Mouse (Mus musculus): ENCODE measurements around the gene Nrg3. TPM values are rescaled to one million over a fixed set of nuclear protein-coding genes. Genes with fewer than 3 reads are reported as not detected.

Nrg3 gene
- polyA plus RNA-seq, 1 experiment from 2014 or later, result 0.04 TPM

DNA sequence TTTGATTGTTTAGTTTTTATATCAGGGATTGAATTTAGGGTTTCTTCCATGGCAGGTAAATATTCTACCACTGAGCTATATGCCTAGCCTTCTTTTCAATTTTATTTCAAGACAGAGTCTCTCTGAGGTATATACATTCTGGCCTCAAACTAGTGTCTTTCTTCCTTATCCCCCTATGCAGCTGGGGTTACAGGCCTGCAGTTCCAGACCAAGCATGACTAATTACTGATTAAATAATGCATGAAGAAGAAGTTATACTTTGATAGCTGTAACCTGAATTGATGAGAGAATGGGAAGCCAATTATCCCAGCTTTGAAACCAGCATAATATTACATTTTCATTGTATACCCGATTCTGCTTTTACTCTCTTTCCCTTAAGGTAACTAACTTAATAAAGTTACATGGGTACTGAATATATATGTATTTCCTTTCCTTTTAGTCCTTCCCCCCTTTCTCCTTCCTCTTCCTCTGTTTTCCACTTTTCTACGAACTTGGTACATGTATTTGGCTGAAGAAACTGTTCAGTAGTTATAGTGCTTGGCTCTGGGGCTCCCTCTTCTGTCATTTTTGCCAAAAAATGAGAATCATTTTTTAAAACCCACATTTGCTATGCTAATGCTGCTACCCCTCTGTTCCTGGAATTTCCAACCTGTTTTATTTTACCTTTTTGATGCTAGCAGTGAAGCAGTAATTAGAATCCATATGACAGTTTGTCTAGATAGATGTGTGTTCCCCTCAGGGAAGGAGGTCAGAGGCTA lies 843.8 kb downstream of the Nrg3 start:
- H3K4me3 ChIP-seq (ENCODE audit: low read length), result no peak overlapping the region
- H3K4me1 ChIP-seq (replicated peaks; ENCODE audit: control insufficient read depth, insufficient read depth, low read length), result no peaks in the 10 kb centered on the region
- no peaks in the 10 kb centered on the region for H3K9me3 ChIP-seq (ENCODE audit: control insufficient read depth, low read length)
- no peak overlapping the region for H3K4me2 ChIP-seq (ENCODE audit: low read depth, low read length)
- H3K27ac ChIP-seq (ENCODE audit: low read length), result no peak overlapping the region
- no peak for ATAC-seq (ENCODE audit: low read depth)
- WGBS, result 57% methylated on average over 2 of the region's 2 CpGs
- no peaks in the 10 kb centered on the region for H3K27me3 ChIP-seq (ENCODE audit: control insufficient read depth, insufficient read depth, low read depth, low read length)
- H3K36me3 ChIP-seq (ENCODE audit: control insufficient read depth, insufficient read depth, low read length), result no peaks in the 10 kb centered on the region
- no peak overlapping the region for H3K9ac ChIP-seq (ENCODE audit: low read length)

GRCm38 (mm10) chr14:38616969-38617368 lies 855.9 kb downstream of the Nrg3 start:
- Histone ChIP-seq H3K36me3 (ENCODE audit: control insufficient read depth, insufficient read depth, low read length) (no peaks in the 10 kb centered on the region), H3K4me2 (ENCODE audit: low read depth, low read length) (no peak overlapping the region), H3K4me3 (ENCODE audit: low read length) (no peak overlapping the region), H3K9me3 (ENCODE audit: control insufficient read depth, low read length) (no peaks in the 10 kb centered on the region), H3K27ac (ENCODE audit: low read length) (no peak overlapping the region), H3K9ac (ENCODE audit: low read length) (no peak overlapping the region), H3K27me3 (ENCODE audit: control insufficient read depth, insufficient read depth, low read depth, low read length) (no peaks in the 10 kb centered on the region), H3K4me1 (replicated peaks; ENCODE audit: control insufficient read depth, insufficient read depth, low read length) (no peaks in the 10 kb centered on the region)
- ATAC-seq (ENCODE audit: low read depth), result no peak

DNA sequence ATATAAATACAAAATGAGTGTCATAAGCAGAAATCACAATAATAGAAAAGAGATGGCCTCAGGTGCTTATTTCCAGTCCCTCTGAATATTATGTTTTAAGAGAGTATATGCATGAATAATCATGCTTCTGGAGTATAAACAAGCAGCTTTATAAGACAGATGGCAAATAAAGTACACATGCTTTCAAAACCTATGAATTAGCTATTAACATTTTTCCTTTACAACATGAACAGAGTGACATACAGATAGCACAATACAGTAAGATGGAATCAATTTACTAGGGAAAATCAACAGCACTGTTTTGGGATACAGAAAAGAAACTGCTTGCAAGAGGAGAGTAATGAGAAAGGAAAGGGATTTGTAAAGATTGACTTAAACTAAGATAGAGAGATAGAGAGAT lies 875.2 kb downstream of the Nrg3 start:
- no peak overlapping the region for H3K4me3 ChIP-seq (ENCODE audit: low read length)
- no peaks in the 10 kb centered on the region for H3K4me1 ChIP-seq (replicated peaks; ENCODE audit: control insufficient read depth, insufficient read depth, low read length)
- H3K9me3 ChIP-seq (ENCODE audit: control insufficient read depth, low read length), result no peaks in the 10 kb centered on the region
- no peak overlapping the region for H3K9ac ChIP-seq (ENCODE audit: low read length)
- H3K27ac ChIP-seq (ENCODE audit: low read length), result no peak overlapping the region
- H3K36me3 ChIP-seq (ENCODE audit: control insufficient read depth, insufficient read depth, low read length), result no peaks in the 10 kb centered on the region
- ATAC-seq (ENCODE audit: low read depth), result no peak
- H3K27me3 ChIP-seq (ENCODE audit: control insufficient read depth, insufficient read depth, low read depth, low read length), result no peaks in the 10 kb centered on the region
- no peak overlapping the region for H3K4me2 ChIP-seq (ENCODE audit: low read depth, low read length)

DNA sequence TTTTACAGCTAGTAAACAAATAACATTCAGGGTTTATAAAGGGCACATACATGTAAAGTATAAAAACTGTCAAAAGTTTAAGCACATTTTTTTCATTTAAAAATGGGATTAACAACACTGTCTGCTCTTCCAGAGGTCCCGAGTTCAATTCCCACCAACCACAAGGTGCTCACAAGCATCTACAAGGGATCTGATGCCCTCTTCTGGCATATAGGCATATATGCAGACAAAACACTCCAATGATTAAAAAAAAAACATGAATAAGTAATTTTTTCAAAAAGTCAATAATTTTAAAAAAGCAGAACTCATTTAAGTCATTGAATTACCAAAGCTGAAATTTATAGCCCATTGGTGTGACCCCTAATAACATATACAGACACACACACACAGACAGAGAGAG lies 878.6 kb downstream of the Nrg3 start:
- Histone ChIP-seq H3K4me1 (replicated peaks; ENCODE audit: control insufficient read depth, insufficient read depth, low read length) (no peaks in the 10 kb centered on the region), H3K4me2 (ENCODE audit: low read depth, low read length) (no peak overlapping the region), H3K27ac (ENCODE audit: low read length) (no peak overlapping the region), H3K4me3 (ENCODE audit: low read length) (no peak overlapping the region), H3K9ac (ENCODE audit: low read length) (no peak overlapping the region), H3K9me3 (ENCODE audit: control insufficient read depth, low read length) (no peaks in the 10 kb centered on the region), H3K27me3 (ENCODE audit: control insufficient read depth, insufficient read depth, low read depth, low read length) (no peaks in the 10 kb centered on the region), H3K36me3 (ENCODE audit: control insufficient read depth, insufficient read depth, low read length) (no peaks in the 10 kb centered on the region)
- no peak for ATAC-seq (ENCODE audit: low read depth)
- 77% methylated on average over 1 of the region's 1 CpGs for WGBS

GRCm38 (mm10) chr14:38576796-38577195 lies 896.1 kb downstream of the Nrg3 start:
- Histone ChIP-seq H3K4me3 (ENCODE audit: low read length) (no peak overlapping the region), H3K9ac (ENCODE audit: low read length) (no peak overlapping the region), H3K36me3 (ENCODE audit: control insufficient read depth, insufficient read depth, low read length) (no peaks in the 10 kb centered on the region), H3K27me3 (ENCODE audit: control insufficient read depth, insufficient read depth, low read depth, low read length) (no peaks in the 10 kb centered on the region), H3K9me3 (ENCODE audit: control insufficient read depth, low read length) (no peaks in the 10 kb centered on the region), H3K4me2 (ENCODE audit: low read depth, low read length) (no peak overlapping the region), H3K27ac (ENCODE audit: low read length) (no peak overlapping the region), H3K4me1 (replicated peaks; ENCODE audit: control insufficient read depth, insufficient read depth, low read length) (no peaks in the 10 kb centered on the region)
- WGBS, result 77% methylated on average over 3 of the region's 3 CpGs
- ATAC-seq (ENCODE audit: low read depth), result no peak

- no peak for ATAC-seq (ENCODE audit: low read depth)
- no peaks in the 10 kb centered on the region for H3K4me1 ChIP-seq (replicated peaks; ENCODE audit: control insufficient read depth, insufficient read depth, low read length)
- H3K36me3 ChIP-seq (ENCODE audit: control insufficient read depth, insufficient read depth, low read length), result no peaks in the 10 kb centered on the region
- H3K9ac ChIP-seq (ENCODE audit: low read length), result no peak overlapping the region
- no peaks in the 10 kb centered on the region for H3K9me3 ChIP-seq (ENCODE audit: control insufficient read depth, low read length)
- no peaks in the 10 kb centered on the region for H3K27me3 ChIP-seq (ENCODE audit: control insufficient read depth, insufficient read depth, low read depth, low read length)
- no peak overlapping the region for H3K27ac ChIP-seq (ENCODE audit: low read length)
- H3K4me2 ChIP-seq (ENCODE audit: low read depth, low read length), result no peak overlapping the region
- H3K4me3 ChIP-seq (ENCODE audit: low read length), result no peak overlapping the region
- 74% methylated on average over 1 of the region's 1 CpGs for WGBS
These were observed 904.7 kb downstream of the Nrg3 start for GRCm38 (mm10) chr14:38568184-38568583.

GRCm38 (mm10) chr14:38566182-38566581 lies 906.7 kb downstream of the Nrg3 start:
- H3K4me2 ChIP-seq (ENCODE audit: low read depth, low read length), result no peak overlapping the region
- H3K36me3 ChIP-seq (ENCODE audit: control insufficient read depth, insufficient read depth, low read length), result no peaks in the 10 kb centered on the region
- no peak overlapping the region for H3K9ac ChIP-seq (ENCODE audit: low read length)
- no peaks in the 10 kb centered on the region for H3K27me3 ChIP-seq (ENCODE audit: control insufficient read depth, insufficient read depth, low read depth, low read length)
- H3K27ac ChIP-seq (ENCODE audit: low read length), result no peak overlapping the region
- H3K4me3 ChIP-seq (ENCODE audit: low read length), result no peak overlapping the region
- ATAC-seq (ENCODE audit: low read depth), result no peak
- whole genome bisulfite sequencing, result 87% methylated on average over 3 of the region's 3 CpGs
- no peaks in the 10 kb centered on the region for H3K9me3 ChIP-seq (ENCODE audit: control insufficient read depth, low read length)
- no peaks in the 10 kb centered on the region for H3K4me1 ChIP-seq (replicated peaks; ENCODE audit: control insufficient read depth, insufficient read depth, low read length)

DNA sequence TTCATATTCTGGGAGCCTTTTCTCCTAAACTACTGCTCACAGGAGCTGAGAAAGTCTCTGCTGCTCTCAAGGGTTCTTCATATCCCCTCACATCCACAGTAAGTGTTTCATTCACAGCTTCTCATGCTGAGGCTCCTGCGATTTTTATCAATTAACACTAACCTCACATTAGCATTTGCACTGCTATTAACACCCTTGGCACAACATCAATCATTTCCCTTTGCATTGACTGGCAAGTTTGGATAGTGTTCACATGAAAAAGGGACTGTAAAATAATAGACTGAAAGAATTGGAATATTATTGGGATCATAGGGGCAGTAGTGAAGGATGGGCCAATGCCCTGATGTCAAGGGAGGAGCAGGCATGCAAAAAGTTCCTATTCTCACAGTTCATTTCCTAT lies 918.3 kb downstream of the Nrg3 start:
- WGBS, result 54% methylated on average over 1 of the region's 1 CpGs
- no peak overlapping the region for H3K4me2 ChIP-seq (ENCODE audit: low read depth, low read length)
- no peak for ATAC-seq (ENCODE audit: low read depth)
- no peaks in the 10 kb centered on the region for H3K27me3 ChIP-seq (ENCODE audit: control insufficient read depth, insufficient read depth, low read depth, low read length)
- H3K4me1 ChIP-seq (replicated peaks; ENCODE audit: control insufficient read depth, insufficient read depth, low read length), result no peaks in the 10 kb centered on the region
- H3K9me3 ChIP-seq (ENCODE audit: control insufficient read depth, low read length), result no peaks in the 10 kb centered on the region
- no peak overlapping the region for H3K4me3 ChIP-seq (ENCODE audit: low read length)
- no peak overlapping the region for H3K27ac ChIP-seq (ENCODE audit: low read length)
- no peak overlapping the region for H3K9ac ChIP-seq (ENCODE audit: low read length)
- H3K36me3 ChIP-seq (ENCODE audit: control insufficient read depth, insufficient read depth, low read length), result no peaks in the 10 kb centered on the region

DNA sequence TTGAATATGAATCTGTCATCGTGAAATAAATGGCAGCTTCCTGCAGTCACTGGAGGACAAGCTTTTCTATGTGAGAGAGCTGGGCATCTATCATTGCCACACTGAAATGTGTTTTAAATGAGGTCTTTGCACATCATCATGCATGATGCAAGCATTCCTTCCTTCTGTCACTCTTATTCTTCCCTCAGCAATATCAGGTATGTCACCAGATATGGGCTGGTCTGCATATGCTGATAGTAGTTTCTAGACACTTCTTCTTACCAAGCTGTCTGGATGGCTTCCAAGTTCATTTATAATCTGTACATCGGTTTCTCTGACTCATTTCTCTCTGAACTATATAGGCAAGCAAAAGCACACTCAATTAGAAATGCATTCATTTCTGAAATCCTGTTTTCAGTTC lies 925.6 kb downstream of the Nrg3 start:
- WGBS, result 60% methylated on average over 2 of the region's 2 CpGs
- ATAC-seq (ENCODE audit: low read depth), result no peak
- Histone ChIP-seq H3K27me3 (ENCODE audit: control insufficient read depth, insufficient read depth, low read depth, low read length) (no peaks in the 10 kb centered on the region), H3K4me1 (replicated peaks; ENCODE audit: control insufficient read depth, insufficient read depth, low read length) (no peaks in the 10 kb centered on the region), H3K9me3 (ENCODE audit: control insufficient read depth, low read length) (no peaks in the 10 kb centered on the region), H3K27ac (ENCODE audit: low read length) (no peak overlapping the region), H3K9ac (ENCODE audit: low read length) (no peak overlapping the region), H3K4me2 (ENCODE audit: low read depth, low read length) (no peak overlapping the region), H3K4me3 (ENCODE audit: low read length) (no peak overlapping the region), H3K36me3 (ENCODE audit: control insufficient read depth, insufficient read depth, low read length) (no peaks in the 10 kb centered on the region)

DNA sequence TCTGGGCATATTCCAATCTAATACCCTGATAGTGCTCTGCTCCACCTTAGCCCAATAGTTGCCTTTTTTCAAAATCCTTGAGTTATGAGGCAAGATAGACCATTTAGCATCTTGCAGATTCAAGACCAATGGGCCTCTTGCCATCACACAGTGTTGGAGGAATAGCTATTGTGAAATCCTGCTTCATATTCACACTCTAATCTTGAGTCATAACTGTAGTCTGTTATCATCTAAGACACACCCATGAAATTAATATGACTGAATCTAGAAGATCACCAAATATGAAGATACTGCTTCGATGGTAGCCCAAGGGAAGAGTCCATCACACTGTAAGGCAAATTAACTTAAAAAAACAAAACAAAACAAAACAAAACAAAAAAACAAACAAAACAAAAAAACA lies 937.7 kb downstream of the Nrg3 start:
- Histone ChIP-seq H3K9ac (ENCODE audit: low read length) (no peak overlapping the region), H3K36me3 (ENCODE audit: control insufficient read depth, insufficient read depth, low read length) (no peaks in the 10 kb centered on the region), H3K4me3 (ENCODE audit: low read length) (no peak overlapping the region), H3K27ac (ENCODE audit: low read length) (no peak overlapping the region), H3K4me2 (ENCODE audit: low read depth, low read length) (no peak overlapping the region), H3K4me1 (replicated peaks; ENCODE audit: control insufficient read depth, insufficient read depth, low read length) (no peaks in the 10 kb centered on the region), H3K9me3 (ENCODE audit: control insufficient read depth, low read length) (no peaks in the 10 kb centered on the region), H3K27me3 (ENCODE audit: control insufficient read depth, insufficient read depth, low read depth, low read length) (no peaks in the 10 kb centered on the region)
- 93% methylated on average over 1 of the region's 1 CpGs for WGBS
- ATAC-seq (ENCODE audit: low read depth), result no peak

Data from lung, embryonic 16.5 days (tissue).